Mouse (Mus musculus) lung, embryonic 15.5 days (tissue): ENCODE results near the gene Fbxo21. TPM values are rescaled to one million over a fixed set of nuclear protein-coding genes. Genes with fewer than 3 reads are reported as not detected.

Experiments
- ATAC-seq: fragments of 200-750 bp; cut with Nextera tagmentation; 2 replicates; pipeline ENCODE4 v1.8.0; 2017; ENCODE audit warnings: moderate number of reproducible peaks, borderline replicate concordance; ENCODE audit not compliant: low FRiP score, low TSS enrichment; ENCODE audit errors: extremely low read depth
- H3K27ac ChIP-seq: fragments of 300-500 bp; sonication (generic); 2 replicates; pipeline ENCODE4 v1.5.1; 2015; ENCODE audit warnings: moderate library complexity, mild to moderate bottlenecking, inconsistent platforms
- H3K27me3 ChIP-seq: fragments of 300-500 bp; sonication (generic); 2 replicates; pipeline ENCODE4 v1.6.1; 2015; ENCODE audit warnings: inconsistent platforms
- H3K36me3 ChIP-seq: fragments of 300-500 bp; sonication (generic); 2 replicates; pipeline ENCODE4 v1.6.1; 2015; ENCODE audit warnings: inconsistent platforms
- H3K4me1 ChIP-seq: fragments of 300-500 bp; sonication (generic); 2 replicates; pipeline ENCODE4 v1.6.1; 2015; ENCODE audit warnings: inconsistent platforms
- H3K4me2 ChIP-seq: fragments of 300-500 bp; sonication (generic); 2 replicates; pipeline ENCODE4 v1.6.1; 2015; ENCODE audit warnings: inconsistent platforms, mild to moderate bottlenecking, moderate library complexity
- H3K4me3 ChIP-seq: fragments of 300-500 bp; sonication (generic); 2 replicates; pipeline ENCODE4 v1.5.1; 2015; ENCODE audit warnings: mild to moderate bottlenecking, inconsistent platforms
- H3K9ac ChIP-seq: fragments of 300-500 bp; sonication (generic); 2 replicates; pipeline ENCODE4 v1.6.1; 2015; ENCODE audit warnings: inconsistent platforms
- H3K9me3 ChIP-seq: fragments of 300-500 bp; sonication (generic); 2 replicates; pipeline ENCODE4 v1.6.1; 2016; ENCODE audit warnings: inconsistent platforms
- WGBS: fragments of 180-500 bp; shearing (Covaris S2); methylation state at CpG from one replicate; pipeline ENCODE4 v1.1.7; 2015; 5-methylcytosine and 5-hydroxymethylcytosine counted together
- polyA plus RNA-seq: library from polyadenylated mRNA; unstranded; fragments of >200 nt; fragmentation: Nextera tagmentation; extraction: Ambion mirVana; gene quantifications from 2 replicates; pipeline ENCODE4 v1.2.1, GENCODE M21; 2015

Gene Fbxo21
- polyA plus RNA-seq, 1 experiment from 2014 or later, result 56.8 TPM

- Histone ChIP-seq H3K27ac (no peak overlapping the region), H3K4me1 (no peaks in the 10 kb centered on the region; the same call in 1 of the 2 replicates), H3K9me3 (no peaks in the 10 kb centered on the region), H3K9ac (no peak overlapping the region), H3K36me3 (no peaks in the 10 kb centered on the region), H3K27me3 (no peaks in the 10 kb centered on the region), H3K4me2 (no peak overlapping the region), H3K4me3 (no peak overlapping the region)
- ATAC-seq, result no peak
- whole genome bisulfite sequencing, result 73% methylated on average over 5 of the region's 5 CpGs
These were observed 72.4 kb downstream of the Fbxo21 start for GRCm38 (mm10) chr5:118048928-118049327.

- no peak overlapping the region for H3K4me3 ChIP-seq
These were observed 74.2 kb downstream of the Fbxo21 start for GRCm38 (mm10) chr5:118050743-118051142.

DNA sequence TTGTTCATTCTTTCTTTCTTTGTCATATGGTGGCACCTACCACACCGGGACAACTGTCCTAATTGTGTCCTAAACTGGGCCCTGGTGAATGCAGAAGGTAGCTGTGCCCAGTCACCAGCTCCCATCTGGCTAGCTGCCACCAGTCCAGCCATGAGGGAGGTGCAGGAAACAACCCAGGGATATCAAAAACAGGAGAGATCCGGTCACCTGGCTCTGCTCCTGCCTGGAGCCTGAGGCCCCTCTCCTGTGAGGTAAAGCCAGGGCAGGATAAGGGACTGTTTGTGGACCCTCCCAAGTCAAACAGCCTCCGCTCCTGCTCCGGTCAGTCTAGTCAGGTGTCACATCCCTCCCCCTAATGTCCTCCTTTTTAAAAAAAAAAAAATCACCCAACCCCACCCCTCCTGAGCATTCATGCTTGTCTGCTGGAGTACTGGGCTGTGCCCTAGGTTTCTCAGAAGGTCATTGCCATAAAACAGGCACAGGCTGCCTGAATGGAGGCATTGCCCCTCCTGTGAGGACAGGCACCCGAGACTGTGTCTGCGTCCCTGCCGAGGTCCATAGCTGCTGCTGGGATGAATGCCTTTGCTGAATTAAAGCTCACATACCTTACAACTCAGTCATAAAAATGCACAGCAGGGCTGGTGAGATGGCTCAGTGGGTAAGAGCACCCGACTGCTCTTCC is 75.6 kb downstream of the Fbxo21 start:
- Histone ChIP-seq H3K27ac (no peak overlapping the region), H3K4me1 (no peaks in the 10 kb centered on the region; the same call in none of the 2 replicates), H3K9me3 (no peaks in the 10 kb centered on the region), H3K4me2 (no peak overlapping the region), H3K9ac (no peak overlapping the region), H3K36me3 (no peaks in the 10 kb centered on the region), H3K27me3 (no peaks in the 10 kb centered on the region), H3K4me3 (no peak overlapping the region)
- WGBS, result 57% methylated on average over 8 of the region's 8 CpGs
- ATAC-seq, result no peak

More at GRCm38 (mm10) chr5:118050743-118051142, 74.2 kb downstream of the Fbxo21 start:
- Histone ChIP-seq H3K4me2 (no peak overlapping the region), H3K9me3 (no peaks in the 10 kb centered on the region), H3K9ac (no peak overlapping the region), H3K27ac (no peak overlapping the region), H3K27me3 (no peaks in the 10 kb centered on the region), H3K4me1 (no peaks in the 10 kb centered on the region; the same call in 1 of the 2 replicates), H3K36me3 (no peaks in the 10 kb centered on the region)
- 71% methylated on average over 4 of the region's 4 CpGs for WGBS
- ATAC-seq, result no peak

DNA sequence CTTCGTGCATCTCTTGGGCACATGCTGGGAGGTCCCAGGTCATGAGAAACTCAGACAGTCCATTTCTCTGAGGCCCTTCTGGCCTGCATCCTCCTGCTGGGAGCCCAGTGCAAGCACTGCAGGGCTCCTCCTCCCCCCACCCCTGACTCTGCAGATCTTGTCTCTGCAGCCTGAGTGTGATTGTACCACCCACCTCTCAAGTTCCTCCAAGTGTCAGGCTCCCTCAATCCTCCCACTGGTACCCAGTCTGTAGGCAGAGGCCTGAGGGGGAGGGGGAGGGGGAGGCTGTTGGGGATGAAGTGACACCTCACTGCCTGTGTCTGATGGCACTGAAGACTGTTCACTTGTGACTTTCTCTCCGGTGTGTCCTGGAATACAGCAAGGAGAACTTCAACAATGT is 76.7 kb downstream of the Fbxo21 start:
- H3K27me3 ChIP-seq, result no peaks in the 10 kb centered on the region
- H3K9me3 ChIP-seq, result no peaks in the 10 kb centered on the region
- H3K4me3 ChIP-seq, result no peak overlapping the region
- H3K9ac ChIP-seq, result no peak overlapping the region
- WGBS, result 96% methylated on average over 2 of the region's 2 CpGs
- no peak for ATAC-seq
- H3K4me1 ChIP-seq, result peaks cover 7% of the 10 kb centered on the region
- H3K4me2 ChIP-seq, result no peak overlapping the region
- no peak overlapping the region for H3K27ac ChIP-seq
- H3K36me3 ChIP-seq, result no peaks in the 10 kb centered on the region

GRCm38 (mm10) chr5:118057508-118058111 is 81.1 kb downstream of the Fbxo21 start:
- no peak overlapping the region for H3K9ac ChIP-seq
- no peaks in the 10 kb centered on the region for H3K36me3 ChIP-seq
- H3K4me3 ChIP-seq, result no peak overlapping the region
- no peaks in the 10 kb centered on the region for H3K9me3 ChIP-seq
- ATAC-seq, result no peak
- 37% methylated on average over 8 of the region's 8 CpGs for WGBS
- no peaks in the 10 kb centered on the region for H3K27me3 ChIP-seq
- peaks cover 9% of the 10 kb centered on the region for H3K4me1 ChIP-seq
- H3K27ac ChIP-seq, result no peak overlapping the region
- no peak overlapping the region for H3K4me2 ChIP-seq

DNA sequence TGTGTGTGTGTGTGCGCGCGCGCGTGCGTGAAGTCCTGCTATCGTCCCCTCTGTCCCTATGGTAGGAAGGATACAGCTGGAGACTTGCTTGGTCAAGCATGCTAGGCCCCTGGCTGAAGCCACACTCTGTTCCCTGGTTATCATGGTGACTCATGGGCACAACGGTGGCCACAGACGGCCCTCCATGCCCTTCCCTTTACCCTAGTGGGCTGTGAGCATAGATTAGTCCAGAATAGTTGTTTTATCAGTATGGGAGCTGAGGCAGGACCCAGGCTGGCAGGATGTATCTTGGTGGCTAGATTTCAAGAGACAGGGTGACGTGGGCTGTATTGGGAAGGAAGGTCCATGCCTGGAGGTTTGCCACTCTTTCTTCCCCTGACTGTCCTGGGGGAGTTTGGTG is 82.3 kb downstream of the Fbxo21 start:
- no peak overlapping the region for H3K4me3 ChIP-seq
- H3K36me3 ChIP-seq, result no peaks in the 10 kb centered on the region
- no peak for ATAC-seq
- H3K9me3 ChIP-seq, result no peaks in the 10 kb centered on the region
- H3K9ac ChIP-seq, result no peak overlapping the region
- 83% methylated on average over 10 of the region's 10 CpGs for WGBS
- H3K27me3 ChIP-seq, result no peaks in the 10 kb centered on the region
- no peak overlapping the region for H3K4me2 ChIP-seq
- H3K4me1 ChIP-seq, result peaks cover 14% of the 10 kb centered on the region
- H3K27ac ChIP-seq, result no peak overlapping the region

- Histone ChIP-seq H3K4me3 (no peak overlapping the region), H3K27ac (no peak overlapping the region), H3K4me2 (no peak overlapping the region), H3K27me3 (no peaks in the 10 kb centered on the region), H3K36me3 (no peaks in the 10 kb centered on the region), H3K4me1 (peaks cover 14% of the 10 kb centered on the region), H3K9ac (no peak overlapping the region), H3K9me3 (no peaks in the 10 kb centered on the region)
- no peak for ATAC-seq
- 77% methylated on average over 9 of the region's 9 CpGs for WGBS
These were observed 83.1 kb downstream of the Fbxo21 start for GRCm38 (mm10) chr5:118059646-118060045.

Other genes with a start within 250 kb of the Fbxo21 start
- gene Nos1, start 195.7 kb upstream of the Fbxo21 start, polyA plus RNA-seq, result 0.10 and 0.11 TPM in 2 replicates
- gene Tesc, start 51.0 kb downstream of the Fbxo21 start, polyA plus RNA-seq, result 8.5 and 8.8 TPM in 2 replicates
- 30.2 and 30.9 TPM in 2 replicates for gene Fbxw8, start 178.7 kb downstream of the Fbxo21 start, polyA plus RNA-seq
- 0.06 TPM in 1 of 2 replicates, not detected in the other for gene Hrk, start 187.9 kb downstream of the Fbxo21 start, polyA plus RNA-seq